Mouse (Mus musculus) heart, adult 2 months (tissue): ENCODE measurements around the gene Tmem259.

Source experiments
- CTCF ChIP-seq: fragments of 200-600 bp; IDR thresholded peaks from 2 replicates; pipeline ENCODE4 v1.8.1; 2022; ENCODE audit warnings: antibody characterized with exemption, mild to moderate bottlenecking, moderate library complexity
- POLR2A ChIP-seq: fragments of 200-500 bp; IDR thresholded peaks from 2 replicates; pipeline ENCODE4 v1.6.1; 2011; ENCODE audit warnings: mild to moderate bottlenecking, low read depth, low read length, control low read depth; ENCODE audit not compliant: insufficient read depth

DNA sequence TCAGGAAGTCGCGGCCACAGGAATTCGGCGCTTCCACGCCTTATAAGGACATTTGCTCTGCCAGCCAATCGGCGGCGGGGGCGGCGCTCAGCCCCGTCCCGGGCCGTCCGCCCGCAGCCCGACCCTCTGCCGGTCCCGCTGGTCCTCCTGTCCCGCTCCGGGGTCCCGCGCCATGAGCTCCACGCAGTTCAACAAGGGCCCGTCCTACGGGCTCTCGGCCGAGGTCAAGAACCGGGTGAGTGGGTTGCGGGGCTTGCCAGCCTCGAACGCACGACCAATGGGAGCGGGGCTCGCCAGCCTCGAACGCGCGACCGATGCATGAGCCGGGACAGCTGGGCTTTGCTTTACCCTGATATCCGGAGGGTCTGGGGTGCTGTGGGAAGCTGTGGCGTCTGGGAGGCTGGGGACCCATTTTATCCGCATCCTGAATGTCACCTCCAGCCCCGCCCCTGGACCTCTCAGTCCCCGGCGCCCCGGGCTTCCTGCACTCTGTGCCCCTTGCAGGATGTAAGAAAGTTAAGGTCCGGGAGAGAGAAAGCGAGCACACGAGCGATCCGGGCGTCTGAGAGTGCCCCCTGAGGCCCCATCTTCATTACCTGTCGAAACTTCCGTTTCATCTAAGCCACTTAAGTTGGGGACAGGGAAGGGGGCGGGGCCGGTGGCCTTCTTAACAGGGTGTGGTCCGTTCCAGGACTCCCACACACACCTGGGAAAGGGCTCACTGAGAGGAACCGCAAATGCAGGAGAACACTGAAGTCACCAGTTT, 4.6 kb upstream of the Tmem259 start, which contains the start of gene Cnn2:
- TF ChIP-seq POLR2A (peak; percentile 41), CTCF (no peak)
